Mouse (Mus musculus) B cell, adult 2 months (primary cell): ENCODE results near the gene Acot1.
A peak's percentile ranks its signal among the peaks of the same experiment; 100 is the strongest.
"Not testable (repeated sequence)": the region's sequence is repeated elsewhere in the genome, so short reads cannot be mapped to it uniquely, and the experiment has no call there.

Experiments
- DNase-seq, 2 experiments: peaks; one replicate each; pipeline ENCODE4 v3.0.0; 2022

Acot1 gene

GRCm38 (mm10) chr12:84009171-84009965 lies at the start of gene Acot1:
TSS of gene Acot1 (plus strand) at chr12:84009490.
- DNase-seq, result peak; percentile 39 to 52

DNA sequence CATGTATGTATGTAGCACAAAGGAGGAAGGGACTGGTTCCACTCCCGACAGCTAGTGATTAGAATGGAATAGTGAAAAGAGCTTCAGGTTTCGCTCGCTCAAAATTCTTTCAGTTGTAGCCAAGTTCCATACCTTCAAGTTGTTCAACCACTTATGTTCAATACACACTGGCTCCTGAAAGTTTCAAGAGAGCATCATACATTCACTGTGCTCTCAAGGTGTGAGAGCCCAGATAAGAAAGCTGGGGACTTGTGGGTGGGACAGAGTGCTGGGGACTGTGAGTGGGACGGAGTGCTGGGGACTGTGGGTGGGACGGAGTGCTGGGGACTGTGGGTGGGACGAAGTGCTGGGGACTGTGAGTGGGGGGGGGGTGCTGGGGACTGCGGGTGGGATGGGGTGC lies 44.1 kb upstream of the Acot1 start:
- no peak for DNase-seq

DNA sequence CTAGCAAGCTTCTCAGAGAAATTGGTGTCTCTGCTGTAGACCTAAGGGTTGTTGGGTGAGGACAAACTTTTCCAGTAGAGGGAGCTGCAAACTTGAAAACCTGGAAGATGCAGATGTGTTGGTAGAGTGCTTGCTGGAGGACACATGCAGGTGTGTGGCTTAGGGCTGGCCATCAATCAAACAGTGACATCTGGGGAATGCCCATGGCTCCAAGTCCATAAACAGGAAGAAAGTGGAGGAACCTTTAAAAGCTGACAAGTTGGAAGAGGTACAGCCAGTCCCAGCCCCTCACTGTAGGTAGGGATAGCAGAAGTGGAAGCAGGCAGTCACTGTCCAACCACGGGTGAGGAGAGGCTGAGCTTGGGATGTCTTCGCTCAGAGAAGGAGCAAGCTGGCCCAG lies 37.2 kb upstream of the Acot1 start:
- peak; percentile 49 to 52 for DNase-seq

- DNase-seq, result no peak
These were observed 30.4 kb upstream of the Acot1 start for GRCm38 (mm10) chr12:83978862-83979261.

- DNase-seq, result no peak
These were observed 27.7 kb upstream of the Acot1 start for GRCm38 (mm10) chr12:83981615-83982014.

DNA sequence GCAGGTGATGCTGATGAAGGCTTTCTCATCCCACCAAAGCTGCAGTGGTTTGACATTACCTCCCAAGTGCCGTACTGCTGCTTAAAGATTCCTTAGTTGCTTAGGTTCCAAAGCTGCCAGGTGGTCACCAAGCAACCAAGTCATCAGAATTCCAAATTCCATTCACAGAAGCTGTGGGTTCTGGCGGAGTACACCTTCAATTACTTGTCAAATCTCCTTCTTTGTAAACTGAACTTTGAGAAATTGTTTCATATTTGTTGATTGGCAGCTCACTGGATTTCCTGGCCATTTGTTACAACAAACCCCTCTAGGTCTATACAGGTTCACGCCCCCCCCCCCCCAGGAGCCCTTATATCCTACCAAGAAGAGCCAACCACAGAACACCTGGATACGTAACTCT lies 24.5 kb upstream of the Acot1 start, which contains the start of gene Heatr4:
Gene Heatr4, minus strand, starts transcription at position 101 of the 400 bp plus-strand sequence.
- DNase-seq, result no peak

GRCm38 (mm10) chr12:83987242-83987582 lies 22.1 kb upstream of the Acot1 start:
- no peak for DNase-seq

DNA sequence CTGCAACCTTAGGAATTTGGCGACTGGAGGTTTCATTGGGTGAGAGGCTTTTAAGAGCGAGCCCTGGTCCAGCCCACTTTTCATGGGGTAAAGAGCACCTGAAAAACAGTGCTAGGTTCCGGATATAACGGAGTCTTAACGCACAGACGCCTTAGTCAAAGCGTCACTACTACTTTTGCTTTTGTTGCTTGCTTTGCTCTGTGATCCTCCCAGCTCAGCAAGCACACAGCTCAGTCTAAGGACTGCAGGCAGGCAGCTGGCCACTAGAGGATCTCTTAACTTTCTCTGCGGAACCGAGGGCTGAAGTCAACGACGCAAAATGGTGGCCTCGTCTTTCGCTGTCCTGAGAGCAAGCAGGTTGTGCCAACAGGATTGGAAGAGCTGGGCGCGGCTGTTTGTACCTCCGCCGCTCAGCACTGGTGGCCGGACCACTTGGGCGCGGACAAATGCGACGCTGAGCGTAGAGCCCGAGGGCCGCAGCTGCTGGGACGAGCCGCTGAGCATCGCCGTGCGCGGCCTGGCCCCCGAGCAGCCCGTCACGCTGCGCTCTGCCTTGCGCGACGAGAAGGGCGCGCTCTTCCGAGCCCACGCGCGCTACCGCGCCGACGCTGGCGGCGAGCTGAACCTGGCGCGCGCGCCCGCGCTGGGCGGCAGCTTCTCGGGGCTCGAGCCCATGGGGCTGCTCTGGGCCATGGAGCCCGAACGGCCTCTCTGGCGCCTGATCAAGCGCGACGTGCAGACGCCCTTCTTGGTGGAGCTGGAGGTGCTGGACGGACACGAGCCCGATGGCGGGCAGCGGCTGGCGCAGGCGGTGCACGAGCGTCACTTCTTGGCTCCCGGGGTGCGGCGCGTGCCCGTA lies 21.5 kb upstream of the Acot1 start, which contains the start of gene Acot2:
Gene Acot2, plus strand, starts transcription at position 279 of the 859 bp plus-strand sequence.
- peak; percentile 84 to 86 for DNase-seq

DNA sequence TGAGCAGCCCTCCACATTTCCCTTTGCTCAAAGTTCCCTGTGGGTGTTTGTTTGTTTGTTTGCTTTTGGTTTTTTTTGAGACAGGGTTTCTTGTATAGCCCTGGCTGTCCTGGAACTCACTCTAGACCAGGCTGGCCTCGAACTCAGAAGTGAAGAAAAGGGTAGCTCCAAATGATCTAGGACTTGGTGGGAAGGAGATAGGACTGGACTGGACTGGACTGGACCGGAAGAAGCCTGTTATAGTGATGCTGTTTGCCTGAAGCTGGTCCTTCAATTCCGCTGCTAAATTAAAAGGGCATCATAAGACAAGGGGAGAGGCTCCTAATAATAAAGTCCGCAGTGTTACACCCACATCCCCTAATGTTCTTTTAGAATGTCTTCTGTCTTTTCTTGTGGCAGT lies 20.8 kb upstream of the Acot1 start:
- DNase-seq, result no peak

GRCm38 (mm10) chr12:83989378-83989777 lies 19.9 kb upstream of the Acot1 start:
- DNase-seq, result no peak

- no peak for DNase-seq
These were observed 12.1 kb upstream of the Acot1 start for GRCm38 (mm10) chr12:83997221-83997620.

DNA sequence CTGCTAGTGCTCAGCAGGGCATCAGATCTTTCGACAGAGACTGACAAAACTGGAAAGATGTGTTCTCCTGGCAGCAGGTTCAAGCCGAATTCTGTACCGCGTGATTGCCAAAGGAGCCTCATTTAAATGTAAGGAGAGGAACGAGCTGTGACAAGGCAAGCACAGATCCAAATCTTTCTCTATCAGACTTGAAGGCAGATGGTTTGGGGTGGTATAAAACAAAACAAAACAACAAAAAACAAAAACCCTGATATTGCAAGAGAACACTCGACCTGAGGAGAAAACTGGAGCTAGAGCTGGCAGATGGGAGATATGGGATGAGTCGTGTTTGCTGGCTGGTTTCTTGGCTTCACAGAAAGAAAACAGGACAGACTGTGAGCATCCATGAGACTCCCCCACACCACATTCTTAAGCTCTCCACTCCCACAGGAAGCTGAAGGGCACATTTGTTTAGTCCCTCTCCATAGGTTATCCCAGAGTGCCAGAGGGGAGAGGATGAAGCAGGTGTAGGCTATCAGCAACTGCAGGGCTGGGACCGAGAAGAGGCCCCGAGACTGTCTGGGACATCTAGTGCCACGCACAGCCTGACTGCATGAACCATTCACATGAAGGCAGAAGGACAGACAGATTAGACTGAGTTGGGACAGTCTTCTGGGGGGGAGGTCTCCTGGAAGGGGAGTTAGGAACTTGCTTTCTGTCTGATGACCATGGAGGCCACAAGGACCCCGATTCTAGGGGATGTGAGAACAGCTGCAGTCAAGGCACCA lies 10.8 kb upstream of the Acot1 start:
- no peak for DNase-seq

- not testable (repeated sequence) for DNase-seq
These were observed 10.1 kb upstream of the Acot1 start for GRCm38 (mm10) chr12:83999237-83999636.

GRCm38 (mm10) chr12:84000418-84000817 lies 8.9 kb upstream of the Acot1 start:
- DNase-seq, result no peak

DNA sequence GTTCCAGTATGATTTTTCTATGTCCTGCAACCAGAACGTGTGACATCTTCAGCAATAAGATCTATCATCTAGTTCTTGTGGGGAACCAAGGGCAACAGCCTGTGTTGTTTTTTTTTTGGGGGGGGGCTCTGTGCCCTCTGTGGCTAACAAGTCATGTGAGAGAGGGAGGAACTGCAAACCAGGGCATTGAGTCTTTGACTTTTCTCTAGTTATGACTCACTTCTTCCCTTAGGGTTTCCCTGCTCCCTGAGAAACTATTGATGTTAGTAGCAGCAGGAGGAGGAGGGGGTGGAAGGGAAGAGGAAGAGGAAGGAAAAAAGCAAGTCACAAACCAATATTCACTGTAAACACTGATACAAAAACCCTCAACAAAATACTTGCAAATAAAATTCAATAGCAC lies 5.4 kb upstream of the Acot1 start:
- no peak for DNase-seq

- no peak for DNase-seq
These were observed 1.0 kb upstream of the Acot1 start for GRCm38 (mm10) chr12:84008251-84008650.

DNA sequence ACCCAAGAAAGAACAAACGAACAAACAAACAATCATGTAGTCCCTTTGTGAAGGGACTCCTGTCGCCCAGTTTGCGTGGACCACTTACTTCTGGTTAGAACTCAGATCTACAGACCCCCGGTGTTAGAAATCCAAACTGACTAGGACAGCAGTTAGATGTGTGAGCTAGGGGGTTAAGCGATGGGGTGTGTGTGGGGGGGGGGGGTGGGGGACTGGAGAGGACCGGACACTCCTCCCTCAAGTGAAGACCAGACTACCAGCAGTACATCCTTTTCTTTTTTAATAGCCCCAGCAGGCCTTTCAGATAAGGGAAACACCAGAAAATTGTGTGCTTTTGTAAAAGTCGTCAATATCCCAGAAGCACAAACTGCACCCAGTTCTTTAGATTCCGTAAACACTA lies 561 bp upstream of the Acot1 start:
- no peak for DNase-seq

- no peak for DNase-seq
These were observed 911 bp downstream of the Acot1 start for GRCm38 (mm10) chr12:84010201-84010600.

GRCm38 (mm10) chr12:84011251-84012040 lies 2.2 kb downstream of the Acot1 start:
- no peak for DNase-seq

DNA sequence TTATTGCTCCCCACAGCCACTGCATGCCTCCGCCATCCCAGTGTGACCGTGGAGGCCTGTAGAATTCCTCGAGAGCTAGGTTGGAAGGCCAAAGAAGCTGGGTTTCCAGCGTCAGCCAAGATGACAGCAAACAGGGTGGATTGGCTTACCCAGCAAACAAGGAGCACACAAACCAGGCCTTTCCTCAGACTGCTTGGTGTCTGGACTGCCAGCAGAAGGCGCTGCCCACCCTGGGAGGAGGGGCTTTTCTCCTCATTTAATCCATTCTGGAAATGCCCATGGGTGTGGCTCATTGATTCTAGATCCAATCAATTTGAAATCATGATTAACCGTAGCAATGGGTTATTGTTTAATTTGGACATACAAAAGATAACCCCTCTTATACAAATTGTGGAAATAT lies 3.8 kb downstream of the Acot1 start:
- DNase-seq, result no peak

GRCm38 (mm10) chr12:84013701-84014100 lies 4.4 kb downstream of the Acot1 start:
- DNase-seq, result no peak

DNA sequence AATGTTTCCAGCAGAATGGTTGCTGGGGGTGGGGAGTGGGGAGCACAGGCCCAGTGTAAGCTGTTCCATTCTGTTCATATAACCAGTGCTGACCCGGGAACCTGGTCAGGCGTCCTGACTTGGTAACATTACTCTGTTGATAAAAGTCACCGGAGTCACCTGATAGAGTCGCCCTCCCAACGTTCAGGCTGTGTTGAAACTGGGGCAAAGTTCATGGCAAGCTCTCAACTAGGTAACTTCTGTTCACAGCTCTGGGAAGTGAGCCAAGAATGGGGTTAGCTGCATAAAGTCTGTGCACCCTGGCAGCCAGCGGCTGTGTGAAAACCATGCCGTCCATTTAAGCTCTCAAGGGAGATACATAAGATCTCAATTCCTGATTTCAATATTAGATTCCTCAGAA lies 11.2 kb downstream of the Acot1 start:
- peak in 1 of 2 experiments; percentile 13 for DNase-seq
